Mouse (Mus musculus) intestine, embryonic 16.5 days (tissue): ENCODE measurements around the gene Tmem231. TPM values are rescaled to one million over a fixed set of nuclear protein-coding genes. Genes with fewer than 3 reads are reported as not detected.
A peak's percentile ranks its signal among the peaks of the same experiment; 100 is the strongest.

Experiments used
- ATAC-seq: fragments of 200-750 bp; cut with Nextera tagmentation; 2 replicates; pipeline ENCODE4 v1.8.0; 2017; ENCODE audit warnings: moderate TSS enrichment, moderate library complexity
- H3K27ac ChIP-seq: fragments of 300-500 bp; sonication (generic); 2 replicates; pipeline ENCODE4 v1.5.1; 2014; ENCODE audit warnings: mild to moderate bottlenecking, low read length
- H3K27me3 ChIP-seq: fragments of 300-500 bp; sonication (generic); replicated peaks from 2 replicates; pipeline ENCODE4 v1.6.1; 2014; ENCODE audit warnings: low read length, control low read depth, mixed read lengths; ENCODE audit not compliant: control insufficient read depth, insufficient read depth
- H3K36me3 ChIP-seq: fragments of 300-500 bp; sonication (generic); 2 replicates; pipeline ENCODE4 v1.6.1; 2014; ENCODE audit warnings: low read length, control low read depth; ENCODE audit not compliant: control insufficient read depth, insufficient read depth
- H3K4me1 ChIP-seq: fragments of 300-500 bp; sonication (generic); 2 replicates; pipeline ENCODE4 v1.6.1; 2014; ENCODE audit warnings: low read length, control low read depth, mixed read lengths; ENCODE audit not compliant: control insufficient read depth, insufficient read depth
- H3K4me2 ChIP-seq: fragments of 300-500 bp; sonication (generic); 2 replicates; pipeline ENCODE4 v1.6.1; 2014; ENCODE audit warnings: low read depth, low read length, control low read depth
- H3K4me3 ChIP-seq: fragments of 300-500 bp; sonication (generic); 2 replicates; pipeline ENCODE4 v1.5.1; 2014; ENCODE audit warnings: mild to moderate bottlenecking, low read length
- H3K9ac ChIP-seq: fragments of 300-500 bp; sonication (generic); 2 replicates; pipeline ENCODE4 v1.6.1; 2014; ENCODE audit warnings: low read depth, low read length
- H3K9me3 ChIP-seq: fragments of 300-500 bp; sonication (generic); 2 replicates; pipeline ENCODE4 v1.6.1; 2016; ENCODE audit warnings: low read length, control low read depth; ENCODE audit not compliant: control insufficient read depth
- WGBS: fragments of 180-500 bp; shearing (Covaris S2); extraction: QIAGEN DNeasy Blood & Tissue Kit; methylation state at CpG from one replicate; pipeline ENCODE4 v1.1.7; 2014; 5-methylcytosine and 5-hydroxymethylcytosine counted together
- polyA plus RNA-seq: library from polyadenylated mRNA; unstranded; fragments of >200 nt; fragmentation: Nextera tagmentation; extraction: Ambion mirVana; gene quantifications from 2 replicates; pipeline ENCODE4 v1.2.1, GENCODE M21; 2015

The Tmem231 gene
- polyA plus RNA-seq, 1 experiment from 2014 or later, result 8.9 TPM

- no peak overlapping the region for H3K27ac ChIP-seq
- no peaks in the 10 kb centered on the region for H3K9me3 ChIP-seq
- H3K4me3 ChIP-seq, result no peak overlapping the region
- no peak overlapping the region for H3K4me2 ChIP-seq
- peaks cover 4% of the 10 kb centered on the region for H3K4me1 ChIP-seq
- H3K36me3 ChIP-seq, result no peaks in the 10 kb centered on the region
- ATAC-seq, result no peak
- H3K9ac ChIP-seq, result no peak overlapping the region
- WGBS, result 69% methylated on average over 9 of the region's 9 CpGs
- no peaks in the 10 kb centered on the region for H3K27me3 ChIP-seq
Observed at GRCm38 (mm10) chr8:111877711-111878110, 56.0 kb downstream of the Tmem231 start.

- ATAC-seq, result peak; percentile 99
- no peaks in the 10 kb centered on the region for H3K9me3 ChIP-seq
- H3K9ac ChIP-seq, result peak within 1 kb of the TSS; percentile 84
- no peaks in the 10 kb centered on the region for H3K36me3 ChIP-seq
- peak within 1 kb of the TSS; percentile 80 for H3K4me3 ChIP-seq
- H3K27me3 ChIP-seq, result no peaks in the 10 kb centered on the region
- H3K27ac ChIP-seq, result peak within 1 kb of the TSS; percentile 94
- WGBS, result under 1% methylated on average over 43 of the region's 53 CpGs
- H3K4me1 ChIP-seq, result peaks cover 4% of the 10 kb centered on the region
- peak within 1 kb of the TSS; percentile 81 for H3K4me2 ChIP-seq
Observed at GRCm38 (mm10) chr8:111876355-111876948, 57.2 kb downstream of the Tmem231 start, which contains the start of gene Tmem170. Gene Tmem170 (minus strand): TSS chr8:111876750.

- ATAC-seq, result peak; percentile 47
- Histone ChIP-seq H3K4me1 (peaks cover 4% of the 10 kb centered on the region), H3K27ac (peak overlapping the region; percentile 94), H3K9me3 (no peaks in the 10 kb centered on the region), H3K4me3 (peak overlapping the region; percentile 80), H3K36me3 (no peaks in the 10 kb centered on the region), H3K9ac (peak overlapping the region; percentile 84), H3K4me2 (peak overlapping the region; percentile 81), H3K27me3 (no peaks in the 10 kb centered on the region)
- 5% methylated on average over 9 of the region's 9 CpGs for WGBS
Observed at GRCm38 (mm10) chr8:111875758-111876157, 57.9 kb downstream of the Tmem231 start.

DNA sequence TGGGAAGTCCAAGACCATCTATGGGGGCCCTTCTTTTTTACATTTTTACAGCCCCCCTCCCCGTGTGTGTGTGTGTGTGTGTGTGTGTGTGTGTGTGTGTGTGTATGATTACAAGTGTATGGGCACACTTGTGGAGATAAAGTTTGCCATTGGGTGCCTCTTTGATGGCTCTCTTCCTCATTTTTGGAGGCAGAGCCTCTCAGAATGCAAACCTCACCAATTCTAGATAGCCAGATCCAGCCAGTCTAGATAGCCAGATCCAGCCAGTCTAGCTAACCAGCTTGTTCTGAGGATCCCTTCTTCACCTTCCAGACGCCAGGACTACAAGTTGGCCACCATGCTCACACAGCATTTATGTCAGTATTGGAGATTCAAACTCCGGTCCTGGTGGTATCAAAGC, 62.4 kb downstream of the Tmem231 start:
- peaks cover 4% of the 10 kb centered on the region for H3K4me1 ChIP-seq
- H3K27me3 ChIP-seq, result no peaks in the 10 kb centered on the region
- 83% methylated on average over 3 of the region's 3 CpGs for WGBS
- no peak overlapping the region for H3K4me3 ChIP-seq
- no peak overlapping the region for H3K27ac ChIP-seq
- no peaks in the 10 kb centered on the region for H3K9me3 ChIP-seq
- no peak overlapping the region for H3K9ac ChIP-seq
- H3K36me3 ChIP-seq, result no peaks in the 10 kb centered on the region; the same call in 1 of the 2 replicates
- no peak for ATAC-seq
- H3K4me2 ChIP-seq, result no peak overlapping the region

- no peak overlapping the region for H3K27ac ChIP-seq
- no peak for ATAC-seq
- H3K36me3 ChIP-seq, result no peaks in the 10 kb centered on the region; the same call in 1 of the 2 replicates
- H3K9ac ChIP-seq, result no peak overlapping the region
- H3K4me3 ChIP-seq, result no peak overlapping the region
- no peaks in the 10 kb centered on the region for H3K9me3 ChIP-seq
- no peak overlapping the region for H3K4me2 ChIP-seq
- H3K27me3 ChIP-seq, result no peaks in the 10 kb centered on the region
- 84% methylated on average over 3 of the region's 3 CpGs for WGBS
- H3K4me1 ChIP-seq, result peaks cover 3% of the 10 kb centered on the region; the same call in 1 of the 2 replicates
Observed at GRCm38 (mm10) chr8:111870379-111870778, 63.3 kb downstream of the Tmem231 start.

- no peak overlapping the region for H3K27ac ChIP-seq
- H3K9me3 ChIP-seq, result no peaks in the 10 kb centered on the region
- ATAC-seq, result no peak
- H3K9ac ChIP-seq, result no peak overlapping the region
- H3K4me1 ChIP-seq, result peaks cover 4% of the 10 kb centered on the region; the same call in 1 of the 2 replicates
- no peaks in the 10 kb centered on the region for H3K27me3 ChIP-seq
- H3K36me3 ChIP-seq, result no peaks in the 10 kb centered on the region; the same call in 1 of the 2 replicates
- no peak overlapping the region for H3K4me3 ChIP-seq
- 52% methylated on average over 2 of the region's 2 CpGs for WGBS
- no peak overlapping the region for H3K4me2 ChIP-seq
Observed at GRCm38 (mm10) chr8:111868664-111869063, 65.0 kb downstream of the Tmem231 start.

DNA sequence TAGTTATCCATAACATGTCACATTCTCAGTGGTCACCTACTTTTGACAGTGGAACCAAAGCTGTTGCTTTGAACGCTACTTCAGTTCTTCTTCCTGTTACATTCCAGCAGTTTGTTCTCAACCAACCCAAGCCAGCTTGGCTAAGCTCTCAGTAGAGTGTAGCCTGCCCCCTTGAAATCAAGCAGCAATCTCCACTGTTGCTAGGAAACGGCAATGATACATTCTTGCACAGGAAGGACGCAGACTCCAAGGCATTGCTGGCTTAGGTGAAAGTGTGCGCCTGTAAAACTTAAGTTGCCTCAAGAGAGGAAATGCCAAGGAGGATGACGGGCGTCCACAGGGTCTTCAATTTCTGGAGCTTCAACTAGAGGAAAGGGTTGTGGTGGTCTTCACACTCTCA, 67.8 kb downstream of the Tmem231 start:
- Histone ChIP-seq H3K9me3 (no peaks in the 10 kb centered on the region), H3K9ac (no peak overlapping the region), H3K36me3 (no peaks in the 10 kb centered on the region; the same call in 1 of the 2 replicates), H3K27ac (no peak overlapping the region), H3K4me2 (no peak overlapping the region), H3K27me3 (no peaks in the 10 kb centered on the region), H3K4me3 (no peak overlapping the region), H3K4me1 (peaks cover 4% of the 10 kb centered on the region; the same call in 1 of the 2 replicates)
- no peak for ATAC-seq
- 80% methylated on average over 6 of the region's 6 CpGs for WGBS

GRCm38 (mm10) chr8:111865130-111865852, 68.4 kb downstream of the Tmem231 start:
- no peak overlapping the region for H3K4me2 ChIP-seq
- peaks cover 4% of the 10 kb centered on the region; the same call in 1 of the 2 replicates for H3K4me1 ChIP-seq
- 83% methylated on average over 8 of the region's 8 CpGs for WGBS
- H3K36me3 ChIP-seq, result no peaks in the 10 kb centered on the region; the same call in 1 of the 2 replicates
- H3K27me3 ChIP-seq, result no peaks in the 10 kb centered on the region
- no peak overlapping the region for H3K4me3 ChIP-seq
- H3K27ac ChIP-seq, result no peak overlapping the region
- peak; percentile 86 for ATAC-seq
- H3K9ac ChIP-seq, result no peak overlapping the region
- H3K9me3 ChIP-seq, result no peaks in the 10 kb centered on the region

- Histone ChIP-seq H3K27ac (no peak overlapping the region), H3K4me1 (peaks cover 4% of the 10 kb centered on the region; the same call in 1 of the 2 replicates), H3K36me3 (no peaks in the 10 kb centered on the region; the same call in 1 of the 2 replicates), H3K9ac (no peak overlapping the region), H3K4me3 (no peak overlapping the region), H3K27me3 (no peaks in the 10 kb centered on the region), H3K9me3 (no peaks in the 10 kb centered on the region), H3K4me2 (no peak overlapping the region)
- peak; percentile 58 for ATAC-seq
- WGBS, result 61% methylated on average over 8 of the region's 8 CpGs
Observed at GRCm38 (mm10) chr8:111864648-111865047, 69.0 kb downstream of the Tmem231 start.
